Mouse (Mus musculus) small intestine, adult 2 months (tissue): ENCODE data around the gene Setd7.

Source experiments
- CTCF ChIP-seq: fragments of 200-500 bp; IDR thresholded peaks from 2 replicates; pipeline ENCODE4 v1.5.1; 2012; ENCODE audit warnings: low read depth, mild to moderate bottlenecking, control low read depth, inconsistent platforms, low read length, moderate library complexity, mixed read lengths; ENCODE audit not compliant: insufficient replicate concordance, insufficient read length; ENCODE audit errors: extremely low read depth
- POLR2A ChIP-seq: fragments of 200-500 bp; IDR thresholded peaks from 2 replicates; pipeline ENCODE4 v1.6.1; 2012; ENCODE audit warnings: low read depth, mild to moderate bottlenecking, control low read depth, inconsistent platforms, low read length, moderate library complexity

- no peak for TF ChIP-seq POLR2A
- TF ChIP-seq CTCF = no peak
These were observed 30.9 kb upstream of the Setd7 start for GRCm38 (mm10) chr3:51591591-51591990.
